Mouse (Mus musculus) central nervous system, embryonic 14 days (tissue): ENCODE measurements around the gene Cpsf7. TPM values are rescaled to one million over a fixed set of nuclear protein-coding genes. Genes with fewer than 3 reads are reported as not detected.

Source experiments
- polyA plus RNA-seq: library from polyadenylated mRNA; depleted of rRNA; stranded (reverse); fragments of >200 nt; gene quantifications from 2 replicates; pipeline ENCODE4 v1.2.3, GENCODE M21; 2012; rRNA removed

Cpsf7 gene
- 126 and 131 TPM in 2 replicates for polyA plus RNA-seq

DNA sequence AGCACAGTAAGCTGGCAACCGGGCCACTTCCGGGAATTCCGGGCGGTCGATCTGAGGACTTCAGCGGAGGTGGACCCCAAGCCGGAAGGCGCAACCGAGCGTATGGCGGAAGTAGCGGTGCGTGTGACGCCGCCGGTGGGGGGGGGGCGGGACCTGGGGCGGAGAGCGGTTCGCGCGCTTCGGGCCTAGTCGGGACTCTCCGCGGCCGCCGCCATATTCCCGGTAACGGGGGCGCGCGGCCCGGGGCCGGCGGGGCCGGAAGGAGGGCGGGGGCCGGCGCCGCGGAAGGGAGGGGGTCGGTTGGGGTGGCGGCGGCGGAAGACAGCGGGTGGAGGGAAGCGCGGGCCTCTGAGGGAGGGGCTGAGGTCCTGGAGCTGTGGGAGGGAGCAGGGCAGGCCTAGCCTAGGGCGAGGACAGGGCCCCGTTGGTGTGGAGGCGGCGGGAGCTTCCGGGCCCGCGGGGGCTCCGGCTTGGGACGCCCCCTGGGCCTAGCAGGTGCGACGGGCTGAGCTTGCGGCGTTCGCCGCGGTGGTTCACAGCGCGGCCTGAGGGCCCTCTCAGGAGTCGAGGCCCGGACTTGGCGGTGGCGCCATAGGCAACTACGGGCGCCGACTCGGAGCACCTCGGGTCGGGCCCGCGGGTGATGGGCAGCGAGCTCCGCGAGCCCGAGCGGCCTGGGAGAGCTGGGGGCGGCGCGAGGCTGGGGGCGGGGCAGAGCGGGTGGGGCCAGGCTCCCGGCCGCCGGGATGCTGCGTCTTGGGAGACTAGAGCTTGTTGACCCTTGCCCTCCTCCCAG is at the start of gene Cpsf7:
Gene Cpsf7, plus strand, starts transcription at position 161 of the 796 bp plus-strand sequence.

DNA sequence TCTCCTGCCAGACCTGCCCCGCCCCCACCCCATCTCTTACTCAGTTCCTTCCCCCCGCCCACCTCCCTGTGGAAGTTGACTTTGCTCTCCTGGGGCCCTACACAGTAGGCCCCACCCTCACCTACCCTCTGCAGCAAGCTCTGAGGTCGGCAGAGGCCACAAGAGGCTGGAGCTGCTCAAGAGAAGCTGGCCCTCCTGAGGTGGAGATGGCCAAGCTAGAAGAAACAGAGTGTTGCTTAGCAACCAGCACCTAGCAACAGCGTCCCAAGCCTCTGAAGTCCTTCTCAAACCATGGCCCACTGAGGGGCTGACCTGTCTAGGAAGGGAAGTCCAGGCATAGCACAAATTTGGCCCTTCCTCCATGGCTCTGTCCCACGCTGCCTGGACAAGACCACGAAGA is 42.4 kb upstream of the Cpsf7 start, which contains the start of gene Ppp1r32:
Gene Ppp1r32, minus strand, starts transcription at position 226 of the 400 bp plus-strand sequence.

DNA sequence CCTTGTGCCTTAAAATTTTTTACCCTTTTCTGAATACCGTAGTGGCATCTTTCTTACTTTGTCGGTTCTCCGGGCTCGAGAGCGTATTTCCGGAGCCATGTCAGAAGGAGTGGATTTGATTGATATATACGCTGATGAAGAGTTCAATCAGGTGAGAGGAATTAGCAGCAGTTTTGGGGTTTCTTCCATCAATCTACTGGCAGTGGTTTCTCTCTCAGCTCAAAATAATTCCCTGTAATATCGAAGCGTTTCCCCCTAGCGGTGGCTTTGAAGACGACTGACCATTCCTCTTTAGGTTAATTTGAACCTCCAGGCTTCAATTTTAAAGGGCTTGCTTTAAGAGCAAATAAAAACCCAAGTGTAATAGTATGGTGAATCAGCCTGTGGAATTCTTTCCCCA is 844 bp downstream of the Cpsf7 start, which contains the start of gene Sdhaf2:
Gene Sdhaf2, minus strand, starts transcription at position 233 of the 400 bp plus-strand sequence.

DNA sequence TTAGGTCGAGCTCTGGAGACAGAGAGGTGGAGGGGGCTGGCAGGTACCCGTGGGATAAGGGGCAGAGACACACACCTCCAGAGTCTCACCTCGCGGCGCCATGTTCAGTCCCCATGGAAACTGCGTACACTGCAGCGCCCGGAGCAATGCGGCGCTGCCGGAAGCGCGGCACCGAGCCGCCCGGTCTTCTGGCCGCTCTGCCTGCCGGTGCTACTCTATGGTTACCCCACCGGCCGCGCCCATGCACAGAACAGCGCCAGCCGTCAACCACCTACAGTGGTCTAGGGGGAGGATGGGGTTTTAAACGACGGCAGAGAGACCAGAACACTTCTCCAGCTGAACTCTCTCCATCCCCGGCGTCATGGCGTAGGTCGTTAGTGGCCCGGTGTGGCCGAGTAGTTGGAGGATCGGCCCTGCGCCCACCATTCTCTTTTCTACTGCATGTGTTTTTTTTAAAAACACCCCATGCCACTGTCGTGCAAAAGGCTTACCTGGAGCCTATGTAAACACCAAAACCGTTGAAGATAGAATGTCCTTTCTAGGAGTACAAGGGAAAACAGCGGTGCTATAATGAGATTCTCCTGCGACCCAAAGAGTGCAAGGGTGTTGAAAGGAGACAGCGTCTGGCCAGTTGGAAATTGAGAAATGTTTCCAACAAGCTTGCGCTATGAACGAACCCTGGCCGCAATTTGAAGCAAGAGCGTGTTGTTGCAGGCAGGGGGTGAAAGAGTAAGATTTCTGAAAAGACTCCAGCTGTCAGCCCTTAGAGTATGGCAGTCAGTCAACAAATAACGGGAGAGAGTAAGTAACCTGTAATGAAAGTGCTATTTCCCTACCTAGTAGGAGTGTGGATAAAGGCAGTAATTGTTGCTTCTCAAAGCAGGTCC is 30.8 kb downstream of the Cpsf7 start, which contains the start of gene Tmem216:
Gene Tmem216, minus strand, starts transcription at position 615 of the 887 bp plus-strand sequence.

DNA sequence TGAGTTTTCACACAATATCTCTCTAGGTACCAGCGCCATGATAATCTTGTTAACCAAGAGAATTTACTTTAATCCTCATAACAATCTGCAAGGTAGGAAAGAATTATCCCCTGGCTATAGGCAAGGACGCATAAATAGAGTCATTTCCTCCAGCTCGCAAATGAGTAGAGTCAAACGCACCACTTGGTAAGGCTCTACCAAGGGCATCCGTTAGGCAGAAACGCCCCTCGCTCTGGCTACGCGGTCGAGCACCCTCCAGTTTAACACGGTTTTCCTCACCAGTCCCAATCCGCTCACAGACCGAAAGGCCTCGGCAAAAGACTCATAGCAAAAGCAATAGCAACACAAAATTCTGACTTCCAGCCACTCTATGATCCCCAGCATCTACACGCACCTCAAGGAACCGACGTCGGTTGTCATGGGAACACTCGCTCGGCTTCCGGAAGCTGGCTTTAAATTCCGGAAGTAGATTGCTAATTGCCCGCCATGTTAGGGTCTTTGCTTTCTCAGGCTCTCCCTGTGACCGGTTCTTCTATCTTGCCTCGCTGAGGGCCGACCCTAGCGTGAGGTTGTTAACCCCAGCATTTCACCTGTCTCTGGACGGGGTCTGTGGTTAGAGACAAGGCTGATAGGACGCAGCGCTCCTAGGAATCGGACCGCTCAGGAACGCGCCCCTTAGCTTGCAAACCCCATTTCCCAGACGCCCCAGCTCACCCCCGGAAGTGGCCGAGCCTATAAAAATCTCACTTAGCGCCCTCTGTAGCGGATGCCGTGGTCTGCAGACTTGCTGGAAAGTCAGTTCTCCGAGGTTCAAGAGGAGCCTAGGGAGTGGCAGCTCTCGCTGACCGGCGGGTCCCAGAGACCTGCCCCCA is 51.9 kb downstream of the Cpsf7 start, which contains the start of the genes Cyb561a3 and Tmem138:
Gene Cyb561a3, plus strand, starts transcription at position 483 of the 872 bp plus-strand sequence.
Gene Tmem138, minus strand, starts transcription at position 673 of the 872 bp plus-strand sequence.

Other genes starting within 250 kb of the Cpsf7 start
- gene Dagla, start 220.4 kb upstream of the Cpsf7 start, polyA plus RNA-seq, result 15.1 and 16.4 TPM in 2 replicates
- gene Syt7, start 136.2 kb upstream of the Cpsf7 start, polyA plus RNA-seq, result 46.7 and 51.5 TPM in 2 replicates
- 1.2 and 1.5 TPM in 2 replicates for gene Lrrc10b, start 67.8 kb upstream of the Cpsf7 start, polyA plus RNA-seq
- 1.9 and 2.3 TPM in 2 replicates for gene Ppp1r32, start 42.3 kb upstream of the Cpsf7 start, polyA plus RNA-seq
- 50.1 and 51.0 TPM in 2 replicates for gene Sdhaf2, start 876 bp downstream of the Cpsf7 start, polyA plus RNA-seq
- gene Tmem216, start 31.0 kb downstream of the Cpsf7 start, polyA plus RNA-seq, result 56.3 and 60.8 TPM in 2 replicates
- gene Cyb561a3, start 51.9 kb downstream of the Cpsf7 start, polyA plus RNA-seq, result 19.2 and 19.7 TPM in 2 replicates
- gene Tmem138, start 52.1 kb downstream of the Cpsf7 start, polyA plus RNA-seq, result 32.0 and 34.1 TPM in 2 replicates
- 233 and 239 TPM in 2 replicates for gene Ddb1, start 80.1 kb downstream of the Cpsf7 start, polyA plus RNA-seq
- 31.3 and 36.1 TPM in 2 replicates for gene Tkfc, start 80.4 kb downstream of the Cpsf7 start, polyA plus RNA-seq
- 1.1 and 1.3 TPM in 2 replicates for gene Vwce, start 108.9 kb downstream of the Cpsf7 start, polyA plus RNA-seq
- 0.06 and 0.07 TPM in 2 replicates for gene Pga5, start 152.8 kb downstream of the Cpsf7 start, polyA plus RNA-seq
- gene Vps37c, start 163.5 kb downstream of the Cpsf7 start, polyA plus RNA-seq, result 27.8 and 30.0 TPM in 2 replicates
- 0.10 and 0.18 TPM in 2 replicates for gene Cd5, start 213.7 kb downstream of the Cpsf7 start, polyA plus RNA-seq